8 mouse cellular contexts compared by ENCODE assay signal in genomic region chr7:38270703-38271510, GRCm38 (mm10). TPM values are rescaled to one million over a fixed set of nuclear protein-coding genes. Genes with fewer than 3 reads are reported as not detected.
DNase-seq lines count a peak whose midpoint lies in the region; ATAC-seq and TF ChIP-seq lines count a peak whose summit lies in the region.

Pop4 (minus strand) TSS chr7:38271423.

- no peaks in the 10 kb centered on the region for H3K9me3 ChIP-seq in MEL (replicated peaks; ENCODE audit: insufficient read depth, low read length)
- no peaks in the 10 kb centered on the region for H3K9me3 ChIP-seq in lung, embryonic 16.5 days (ENCODE audit: control insufficient read depth, low read length)

- H3K4me1 ChIP-seq in MEL (ENCODE audit: control insufficient read depth in 1 of 2, insufficient read depth in 2 of 2, low read length in 2 of 2) = 0 out of 4 replicates have a peak, but pooled peaks cover 0 to 2% of the 10 kb centered on the region in 2 experiments
- H3K4me1 ChIP-seq in cerebellum, adult 2 months (ENCODE audit: control insufficient read depth, insufficient read depth, low read length) = peaks cover 6% of the 10 kb centered on the region
- peaks cover 11% of the 10 kb centered on the region for H3K4me1 ChIP-seq in lung, embryonic 16.5 days (replicated peaks; ENCODE audit: control insufficient read depth, insufficient read depth, low read length)

- TF ChIP-seq CTCF in MEL (IDR thresholded peaks at IDR 0.05 in 2 of 3, conservative IDR thresholded peaks at IDR 0.05 in 1 of 3; ENCODE audit: control insufficient read depth in 1 of 3, insufficient read depth in 1 of 3, low read depth in 2 of 3, low read length in 3 of 3, poor library complexity in 1 of 3, severe bottlenecking in 1 of 3) = no peak
- TF ChIP-seq CTCF in cerebellum, adult 2 months (IDR thresholded peaks at IDR 0.05; ENCODE audit: borderline replicate concordance, insufficient read depth, low read depth, low read length) = no peak

- peak; percentile 77 to 95; a peak in 3 of 4 replicates for TF ChIP-seq POLR2A in MEL (IDR thresholded peaks at IDR 0.05; ENCODE audit: control insufficient read depth in 1 of 2, insufficient read depth in 1 of 2, low read depth in 1 of 2, low read length in 2 of 2, poor library complexity in 1 of 2)
- TF ChIP-seq POLR2A in cerebellum, adult 2 months (IDR thresholded peaks at IDR 0.05; ENCODE audit: borderline replicate concordance, insufficient read depth, low read length) = peak; percentile 98

- H3K36me3 ChIP-seq in MEL (ENCODE audit: control insufficient read depth in 1 of 2, insufficient read depth in 2 of 2, low read length in 2 of 2) = peaks cover 0 to 4% of the 10 kb centered on the region in 2 experiments; a peak in 1 of 4 replicates
- peaks cover 8% of the 10 kb centered on the region for H3K36me3 ChIP-seq in lung, embryonic 16.5 days (ENCODE audit: control insufficient read depth, insufficient read depth, low read length)

- peak; percentile 95 to 99 for ATAC-seq in hematopoietic stem cell, adult 5-6 weeks (replicated peaks in 1 of 2; ENCODE audit: insufficient read depth in 1 of 2, low FRiP score in 2 of 2, low TSS enrichment in 1 of 2, low read depth in 1 of 2, poor library complexity in 2 of 2, severe bottlenecking in 2 of 2)
- peak; percentile 96 for ATAC-seq in lung, embryonic 16.5 days (ENCODE audit: low read depth)

- TF ChIP-seq RAD21 in MEL (IDR thresholded peaks at IDR 0.05; ENCODE audit: low read depth, low read length) = no peak

- WGBS in cerebellum, adult 2 months = under 1% methylated on average over 38 of the region's 38 CpGs
- WGBS in lung, embryonic 16.5 days = under 1% methylated on average over 38 of the region's 38 CpGs

- peak within 1 kb of the TSS; percentile 97 for H3K9ac ChIP-seq in MEL (ENCODE audit: control insufficient read depth, low read depth, low read length, poor library complexity, severe bottlenecking)
- H3K9ac ChIP-seq in lung, embryonic 16.5 days (ENCODE audit: low read length) = peak within 1 kb of the TSS; percentile 88

- peaks cover 13% of the 10 kb centered on the region for H3K79me2 ChIP-seq in MEL (ENCODE audit: control insufficient read depth, insufficient read depth, low read length, poor library complexity)

- H3K4me3 ChIP-seq in MEL (ENCODE audit: control insufficient read depth in 1 of 2, insufficient read depth in 1 of 2, low read depth in 2 of 2, low read length in 2 of 2) = peak within 1 kb of the TSS; percentile 83 to 100
- H3K4me3 ChIP-seq in cerebellum, adult 2 months (replicated peaks; ENCODE audit: insufficient read depth, low read depth, low read length) = peak within 1 kb of the TSS; percentile 99
- H3K4me3 ChIP-seq in lung, embryonic 16.5 days (ENCODE audit: low read length) = peak within 1 kb of the TSS; percentile 90

- no peak for TF ChIP-seq EP300 in MEL (IDR thresholded peaks at IDR 0.05; ENCODE audit: low read depth in 1 of 2, low read length in 2 of 2)

- H3K27me3 ChIP-seq in MEL (ENCODE audit: control insufficient read depth in 1 of 2, insufficient read depth in 2 of 2, low read length in 2 of 2) = no peaks in the 10 kb centered on the region
- no peaks in the 10 kb centered on the region for H3K27me3 ChIP-seq in cerebellum, adult 2 months (ENCODE audit: control insufficient read depth, insufficient read depth, low read length)
- no peaks in the 10 kb centered on the region for H3K27me3 ChIP-seq in lung, embryonic 16.5 days (ENCODE audit: control insufficient read depth, insufficient read depth, low read depth, low read length)

- peak within 1 kb of the TSS; percentile 78 for H3K4me2 ChIP-seq in lung, embryonic 16.5 days (ENCODE audit: low read depth, low read length)

- peak; percentile 93 for DNase-seq in MEL (ENCODE audit: low read depth, low spot score)
- peak; percentile 91 to 94 for DNase-seq in cerebellum, adult 2 months
- peak; percentile 93 for DNase-seq in forelimb bud, embryonic 11.5 days (ENCODE audit: low read depth, low spot score)
- DNase-seq in layer of hippocampus, adult 9-10 months (ENCODE audit: low spot score) = peak; percentile 85
- peak; percentile 83 for DNase-seq in ovary, postnatal 10 days (ENCODE audit: low spot score)
- peak; percentile 78 to 87 for DNase-seq in thymus, postnatal 10 days (ENCODE audit: low spot score in 2 of 2)

- peak within 1 kb of the TSS; percentile 79 for H3K27ac ChIP-seq in MEL (ENCODE audit: control insufficient read depth, low read depth, low read length)
- H3K27ac ChIP-seq in cerebellum, adult 2 months (ENCODE audit: insufficient read depth, low read length) = peak within 1 kb of the TSS; percentile 84
- H3K27ac ChIP-seq in lung, embryonic 16.5 days (ENCODE audit: low read length) = peak within 1 kb of the TSS; percentile 72

TF ChIP-seq in MEL, 35 proteins besides CTCF, POLR2A, EP300 and RAD21:
- TF ChIP-seq RCOR1 (IDR thresholded peaks at IDR 0.05; ENCODE audit: low read depth, low read length) (no peak), GATA1 (IDR thresholded peaks at IDR 0.05; ENCODE audit: low read depth, low read length) (no peak), MAZ (IDR thresholded peaks at IDR 0.05; ENCODE audit: low read depth, low read length) (no peak), ZKSCAN1 (IDR thresholded peaks at IDR 0.05; ENCODE audit: low read depth, low read length) (no peak), TBP (IDR thresholded peaks at IDR 0.05; ENCODE audit: low read depth, low read length) (peak; percentile 75), NRF1 (IDR thresholded peaks at IDR 0.05; ENCODE audit: insufficient read depth, low read depth, low read length, poor library complexity, severe bottlenecking) (no peak), NELFE (IDR thresholded peaks at IDR 0.05; ENCODE audit: low read depth, low read length) (peak; percentile 96), TCF12 (IDR thresholded peaks at IDR 0.05; ENCODE audit: low read depth, low read length) (peak; percentile 64; the same call in 1 of the 2 replicates), SMC3 (IDR thresholded peaks at IDR 0.05; ENCODE audit: low read depth, low read length) (no peak), POLR2AphosphoS2 (IDR thresholded peaks at IDR 0.05; ENCODE audit: low read length) (peak; percentile 93), ETS1 (IDR thresholded peaks at IDR 0.05; ENCODE audit: low read depth, low read length) (peak; percentile 41; the same call in 1 of the 2 replicates), ZMIZ1 (IDR thresholded peaks at IDR 0.05; ENCODE audit: low read depth, low read length) (no peak), GABPA (IDR thresholded peaks at IDR 0.05; ENCODE audit: low read depth, low read length) (peak; percentile 55), HCFC1 (IDR thresholded peaks at IDR 0.05; ENCODE audit: low read depth, low read length) (peak; percentile 93), MYB (IDR thresholded peaks at IDR 0.05; ENCODE audit: low read depth, low read length) (no peak), JUND (IDR thresholded peaks at IDR 0.05; ENCODE audit: low read depth, low read length) (peak; percentile 68; the same call in 1 of the 2 replicates), KAT2A (conservative IDR thresholded peaks at IDR 0.05; ENCODE audit: low read depth, low read length) (peak; percentile 68; the same call in 1 of the 2 replicates), MAFK (IDR thresholded peaks at IDR 0.05; ENCODE audit: borderline replicate concordance, low read depth, low read length) (no peak), TAL1 (IDR thresholded peaks at IDR 0.05; ENCODE audit: low read length) (no peak), UBTF (IDR thresholded peaks at IDR 0.05; ENCODE audit: borderline replicate concordance, insufficient read depth, low read depth, low read length) (no peak), POLR2AphosphoS5 (IDR thresholded peaks at IDR 0.05; ENCODE audit: borderline replicate concordance, low read depth, low read length) (no peak), CHD2 (IDR thresholded peaks at IDR 0.05; ENCODE audit: low read length) (no peak), CHD1 (IDR thresholded peaks at IDR 0.05; ENCODE audit: low read depth, low read length) (0 out of 2 replicates have a peak, but pooled peaks have one; percentile 32), ZC3H11A (IDR thresholded peaks at IDR 0.05; ENCODE audit: low read depth, low read length) (0 out of 2 replicates have a peak, but pooled peaks have one; percentile 29), MXI1 (IDR thresholded peaks at IDR 0.05; ENCODE audit: low read depth, low read length) (peak; percentile 90), SIN3A (IDR thresholded peaks at IDR 0.05; ENCODE audit: low read length) (peak; percentile 94)

RNA-seq across cellular contexts. Expression of gene Pop4, which starts in this region (rescaled TPM):
- 26.7 and 33.5 TPM in 2 replicates for total RNA-seq in MEL (2012; rRNA removed)
- polyA plus RNA-seq in MEL (2012; ENCODE audit: insufficient read depth in 1 of 2, insufficient read length in 2 of 2, low read depth in 1 of 2, low replicate concordance in 2 of 2, missing spikeins in 1 of 2) = 10 to 100 TPM in 1 of 2 experiments, not detected in 1; 50.0 TPM
- 36.8 and 39.3 TPM in 2 replicates for polyA plus RNA-seq in cerebellum, adult 2 months (2012; rRNA removed)
- total RNA-seq in hematopoietic stem cell, adult 5-6 weeks (2017) = 55.8 and 56.6 TPM in 2 replicates
- polyA plus RNA-seq in lung, embryonic 16.5 days (2015; fragmentation: Nextera tagmentation; extraction: Ambion mirVana) = 55.4 and 59.7 TPM in 2 replicates

Comparison
In these comparisons a context has a peak if more than half of its experiments do, and no peak if none do; other contexts are left out.
1. Peak in every context shown above with its lines: DNase-seq, ATAC-seq, H3K4me3 ChIP-seq and H3K27ac ChIP-seq.